Mouse (Mus musculus): Measurements from ENCODE around the gene Fezf2.

Fezf2 gene

DNA sequence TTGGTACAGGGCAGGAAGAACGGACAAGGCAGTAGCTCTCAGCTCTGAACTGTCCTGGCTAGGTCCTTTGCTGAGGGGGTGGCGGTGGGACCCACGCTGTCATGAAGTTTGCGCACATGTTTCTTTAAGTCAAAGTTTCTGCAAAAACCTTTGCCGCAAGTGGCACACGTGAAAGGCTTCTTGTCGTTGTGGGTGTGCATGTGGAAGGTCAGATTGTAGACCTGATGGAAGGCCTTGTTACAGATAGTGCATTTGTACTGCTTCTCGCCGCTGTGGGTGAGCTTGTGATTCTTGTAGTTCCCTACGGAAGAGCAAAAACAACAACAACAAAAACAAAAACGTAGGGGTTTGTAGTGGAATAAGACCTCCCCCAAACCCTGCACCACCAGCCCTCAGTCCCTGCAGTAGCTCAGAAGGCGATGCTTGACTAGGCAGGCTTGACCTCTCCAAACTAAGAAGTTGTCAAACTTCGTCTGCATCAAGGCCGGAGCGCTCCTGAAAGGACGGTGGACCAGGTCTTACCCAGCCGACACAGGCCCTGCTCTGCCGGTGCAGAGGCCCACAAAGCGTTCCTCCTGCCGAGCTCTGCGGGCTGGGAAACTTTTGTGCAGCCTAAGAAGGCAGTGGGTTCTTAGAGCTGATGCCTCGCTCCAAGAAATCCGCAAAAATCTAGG lies 5.4 kb downstream of the Fezf2 start:
- DNase-seq (ENCODE audit: low spot score): no peak

DNA sequence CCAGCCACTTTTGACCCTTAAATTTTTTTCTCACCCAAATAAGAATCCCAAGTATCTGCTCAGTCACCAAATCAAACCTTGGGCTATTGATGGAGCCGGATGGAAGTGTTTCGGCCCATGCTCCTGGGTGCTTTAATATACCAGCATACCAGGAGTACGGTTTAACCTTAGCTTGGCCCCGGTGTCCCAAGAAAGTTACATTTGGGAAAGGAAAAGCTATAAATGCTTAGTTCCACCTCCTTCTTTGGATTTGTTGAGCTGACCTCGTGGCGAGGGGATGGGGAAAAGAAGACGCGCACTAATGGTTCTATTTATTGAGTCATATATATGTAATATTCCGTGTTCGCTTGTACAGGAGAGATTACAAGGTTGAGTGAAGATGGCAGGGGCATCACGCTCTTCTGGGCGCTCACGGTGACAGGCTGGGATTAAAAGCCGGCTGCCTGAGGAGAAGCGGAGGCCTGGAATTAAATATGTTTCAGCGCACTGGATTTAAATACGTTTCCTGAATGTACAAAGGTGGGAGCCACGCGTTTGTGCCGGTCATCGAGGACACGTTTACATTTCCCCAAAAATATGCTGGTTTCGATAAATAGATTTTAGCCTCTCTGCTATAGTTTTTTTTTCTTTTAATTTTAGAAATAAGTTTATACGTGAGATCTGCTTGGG lies 6.1 kb downstream of the Fezf2 start:
- no peak for DNase-seq (ENCODE audit: low spot score)

DNA sequence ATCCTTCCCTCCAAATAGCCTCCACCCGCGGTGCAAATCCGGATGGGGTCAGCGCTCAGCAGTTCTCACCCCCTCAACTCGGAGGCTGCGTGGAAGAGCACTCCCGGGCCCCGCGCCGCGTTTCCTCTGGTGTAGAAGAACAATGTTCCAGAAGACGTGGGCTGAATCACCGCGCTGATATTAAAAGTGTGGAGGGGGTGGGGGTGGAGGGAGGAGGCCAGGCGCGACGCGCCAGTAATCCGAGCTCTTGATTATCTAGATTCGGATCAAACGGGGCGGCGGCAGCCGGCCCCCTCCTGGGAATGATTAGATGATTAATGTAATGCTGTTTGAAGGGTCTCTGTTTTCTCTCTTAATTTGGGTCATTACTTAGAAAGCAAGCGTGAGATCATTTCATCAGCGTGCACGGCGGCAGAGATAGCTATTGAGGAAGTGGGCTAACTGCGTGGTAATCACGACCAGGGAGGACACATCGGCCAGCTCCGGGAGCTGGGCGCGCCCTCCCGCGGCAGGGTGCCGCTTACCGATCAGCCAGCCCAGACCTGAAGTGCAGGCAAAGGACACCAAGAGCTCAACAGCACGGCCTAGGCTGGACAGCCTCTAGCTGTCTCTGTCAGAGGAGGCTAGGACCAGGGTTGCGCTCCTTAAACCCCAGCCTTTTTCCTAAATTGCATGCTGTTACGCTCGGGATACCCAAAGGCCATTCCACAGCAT lies 6.8 kb downstream of the Fezf2 start:
- no peak for DNase-seq (ENCODE audit: low spot score)

DNA sequence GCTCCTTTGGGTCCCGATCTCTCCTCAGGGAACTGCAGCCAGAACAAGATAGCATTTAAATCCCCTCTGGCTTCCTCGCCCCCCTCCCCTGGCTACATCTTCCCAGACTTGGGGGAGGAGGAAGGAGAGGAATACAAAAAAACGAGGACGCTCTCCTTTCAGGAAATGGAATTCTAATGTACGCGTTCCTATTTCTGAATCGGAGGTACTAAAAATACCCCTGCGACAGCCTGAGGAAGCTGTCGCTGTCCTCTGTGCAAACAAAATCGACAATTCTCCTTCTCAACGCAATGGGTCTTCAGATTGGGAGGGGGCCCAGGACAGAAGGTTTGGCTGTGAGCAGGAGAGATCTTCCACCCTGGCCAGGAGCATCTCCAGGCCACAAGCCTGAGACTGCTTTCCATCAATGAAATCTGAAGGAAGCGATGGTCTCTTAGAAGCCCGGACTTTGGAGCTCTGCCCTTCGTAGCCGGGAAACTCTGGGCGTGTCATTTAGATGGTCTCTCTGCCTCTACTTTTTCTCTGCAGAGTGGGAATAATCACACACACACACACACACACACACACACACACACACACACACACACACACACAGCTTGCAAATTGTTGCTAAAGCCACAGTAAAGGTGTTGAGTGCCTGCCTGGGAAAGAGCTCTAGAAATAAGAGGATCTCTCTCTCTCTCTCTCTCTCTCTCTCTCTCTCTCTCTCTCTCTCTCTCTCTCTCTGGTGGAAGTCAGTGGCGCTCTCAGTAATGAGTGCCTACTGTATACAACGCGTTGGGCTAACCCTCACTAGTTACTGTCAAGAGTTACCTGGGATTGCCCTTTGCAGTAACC lies 7.5 kb downstream of the Fezf2 start:
- no peak for DNase-seq (ENCODE audit: low spot score)

DNA sequence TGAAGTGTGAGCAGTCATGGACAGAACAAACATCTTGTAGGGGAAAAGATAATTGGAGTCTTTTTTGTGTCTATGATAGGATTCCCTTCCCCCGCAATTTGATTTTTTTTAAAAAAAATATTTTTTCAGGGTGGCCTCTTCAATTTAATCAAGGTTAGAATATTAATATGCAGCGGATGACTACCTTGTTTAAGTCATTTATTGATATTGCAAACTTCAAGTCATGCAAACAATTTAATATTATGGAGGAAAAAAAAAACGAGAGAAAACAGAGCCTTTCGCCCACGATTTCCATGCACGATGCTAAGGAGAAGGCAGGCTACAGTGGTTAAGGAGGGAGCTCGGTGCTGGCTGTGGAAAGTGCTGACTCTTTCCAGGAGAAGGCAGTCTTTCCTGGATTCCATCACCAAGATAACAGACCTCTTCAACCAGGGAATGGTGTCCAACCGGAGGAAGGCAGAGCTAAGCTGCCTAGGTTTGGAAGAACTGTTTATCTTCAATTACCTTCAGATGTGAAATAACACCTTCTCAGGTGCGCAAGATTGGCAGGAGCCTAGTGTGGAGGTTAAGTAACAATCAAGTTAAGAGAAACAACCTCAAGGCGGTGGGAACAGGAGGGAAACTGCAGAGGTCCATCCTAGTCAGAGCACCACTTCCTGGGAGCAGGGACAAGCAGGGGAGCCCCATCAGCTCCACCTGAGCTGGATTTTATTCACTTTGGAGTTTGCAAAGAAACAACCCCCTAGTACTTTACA lies 9.0 kb downstream of the Fezf2 start:
- DNase-seq (ENCODE audit: low spot score): no peak

DNA sequence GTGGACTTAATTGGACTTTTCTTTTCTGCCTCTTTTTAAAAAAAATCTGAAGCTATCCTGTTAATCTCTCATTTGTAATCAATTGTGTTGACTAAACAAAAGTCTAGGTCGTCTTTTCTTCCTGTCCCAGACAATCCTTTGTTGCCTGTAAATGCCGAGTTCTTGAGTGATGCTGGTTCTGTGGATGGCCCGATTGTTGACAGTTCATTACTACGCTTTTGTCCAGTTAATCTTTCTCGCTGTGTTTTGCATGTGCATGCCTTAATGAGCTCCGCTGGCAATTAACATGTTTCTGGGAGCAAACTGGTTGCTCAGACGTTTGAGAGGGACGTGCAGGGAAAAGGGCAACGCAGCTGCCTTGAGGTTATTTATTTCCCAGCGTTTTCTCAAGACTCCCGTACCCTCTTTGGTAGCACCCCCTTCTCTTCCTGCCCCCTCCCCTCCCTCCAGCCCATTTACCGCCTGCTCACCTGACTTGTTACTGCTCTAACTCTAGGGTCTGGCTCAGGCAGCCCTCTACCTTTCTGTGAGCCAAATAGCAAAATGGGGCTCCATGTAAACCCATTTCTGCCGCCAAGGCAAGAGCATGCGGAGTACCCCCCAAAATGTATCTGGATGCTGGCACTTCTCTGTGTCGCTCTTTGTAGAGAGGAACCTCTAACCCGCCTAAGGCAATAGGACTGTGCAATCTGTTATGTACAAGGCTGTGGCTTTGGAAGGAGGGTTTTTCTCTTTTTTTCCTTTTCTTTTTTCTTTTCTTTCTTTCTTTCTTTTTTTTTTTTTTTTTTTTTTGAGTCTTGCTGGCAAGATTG lies 9.8 kb downstream of the Fezf2 start:
- DNase-seq (ENCODE audit: low spot score): no peak

DNA sequence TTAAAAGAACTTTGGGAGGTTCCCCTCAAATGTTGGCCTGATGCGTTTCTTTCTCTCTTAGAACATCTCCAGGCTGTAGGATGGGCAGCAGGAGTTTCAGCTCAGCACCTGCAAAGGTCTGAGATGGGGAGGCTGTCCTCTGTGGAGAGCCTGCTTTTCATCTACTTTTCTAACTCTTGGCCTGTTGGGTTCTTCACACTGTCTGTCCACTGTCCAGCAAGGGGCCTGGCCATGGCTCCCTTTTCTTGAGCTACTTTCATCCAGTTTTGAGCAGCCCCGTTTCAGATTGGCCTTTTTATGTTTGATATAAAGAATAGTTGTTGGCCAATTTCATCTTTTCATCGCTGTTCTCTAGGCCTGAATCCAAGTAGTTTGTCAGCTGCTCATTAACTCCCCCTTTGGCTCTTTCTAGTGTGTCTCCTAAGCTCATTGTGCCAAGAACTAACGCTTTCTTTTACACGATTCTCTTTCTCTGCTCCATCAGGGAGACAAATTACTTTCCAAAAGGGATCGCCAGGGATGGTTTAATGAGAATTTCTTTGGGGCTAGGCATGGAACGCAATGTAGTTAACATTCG lies 10.5 kb downstream of the Fezf2 start:
- DNase-seq (ENCODE audit: low spot score): no peak

DNA sequence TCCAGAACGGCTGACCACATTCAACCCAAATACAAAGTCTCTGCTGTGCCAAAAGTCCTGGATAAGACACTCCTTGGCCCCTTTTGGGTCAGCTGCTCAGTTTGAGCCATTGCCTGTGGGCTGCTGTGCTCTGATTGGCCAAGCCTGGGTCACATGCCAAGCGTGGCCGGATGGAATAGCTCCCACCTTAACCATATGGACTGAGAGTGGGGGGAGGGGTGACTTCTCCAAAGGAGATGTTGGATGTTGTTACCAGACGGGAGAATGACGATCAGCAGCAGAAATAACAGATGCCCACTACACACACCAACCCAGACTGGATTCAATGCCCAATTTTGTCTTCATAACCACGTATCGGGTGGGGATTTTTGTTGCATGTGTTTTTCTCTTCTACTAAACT lies 13.1 kb downstream of the Fezf2 start:
- no peak for DNase-seq (ENCODE audit: low spot score)

DNA sequence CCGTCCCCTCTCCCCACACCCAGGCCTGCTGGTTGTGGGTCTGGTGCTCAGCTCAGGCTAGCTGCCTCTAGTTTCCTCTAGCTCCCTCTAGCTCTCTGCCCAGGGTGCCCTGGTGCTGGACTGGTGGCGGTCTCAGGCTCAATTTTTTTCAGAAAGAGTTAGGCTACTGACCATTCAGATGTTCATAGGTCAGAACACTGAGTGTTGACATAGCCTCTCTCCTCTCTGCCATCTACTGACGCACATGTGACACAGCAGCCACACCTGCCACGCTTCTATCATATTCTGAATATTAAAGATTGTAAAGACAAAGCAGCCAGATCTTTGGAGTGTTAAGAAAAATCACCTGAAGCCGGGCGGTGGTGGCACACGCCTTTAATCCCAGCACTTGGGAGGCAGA lies 14.4 kb downstream of the Fezf2 start:
- DNase-seq (ENCODE audit: low spot score): no peak

DNA sequence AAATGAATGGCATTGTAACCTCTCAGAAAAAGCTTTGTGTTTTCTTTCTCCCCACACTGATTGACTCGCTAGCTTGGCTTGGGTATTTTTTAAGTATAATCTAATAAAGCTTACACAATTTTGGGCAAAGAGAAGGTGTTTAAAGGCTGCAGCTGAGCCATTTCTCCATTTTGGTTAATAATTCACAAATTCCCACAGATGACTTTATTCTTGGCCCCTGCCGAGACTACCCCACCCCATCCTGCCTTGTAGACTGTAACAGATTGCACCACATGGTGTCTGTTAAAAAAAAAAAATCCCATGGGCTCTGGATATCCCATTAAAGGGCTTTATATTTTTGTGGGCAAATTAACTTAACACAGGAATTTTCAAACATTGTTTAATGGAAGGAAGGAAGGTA lies 44.9 kb downstream of the Fezf2 start:
- no peak for DNase-seq (ENCODE audit: low spot score)

DNA sequence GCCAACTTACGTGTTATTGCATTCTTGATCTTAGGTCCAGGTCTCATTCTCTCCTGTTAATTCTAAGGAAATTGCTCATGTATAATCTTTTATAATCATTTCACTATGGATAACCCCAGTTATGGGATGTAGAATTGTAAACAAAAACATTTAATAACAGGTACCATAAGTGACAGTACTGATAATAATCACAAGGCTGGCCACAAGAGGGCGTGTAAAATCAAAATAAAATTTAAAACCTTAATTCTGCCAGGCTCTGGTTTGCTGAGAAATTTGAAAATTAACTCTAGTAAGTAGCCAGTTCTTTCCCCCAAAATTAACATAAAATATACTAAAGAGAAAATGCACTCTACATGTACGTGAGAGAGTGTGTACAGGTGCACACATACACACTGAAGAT lies 47.3 kb downstream of the Fezf2 start:
- DNase-seq (ENCODE audit: low spot score): no peak

DNA sequence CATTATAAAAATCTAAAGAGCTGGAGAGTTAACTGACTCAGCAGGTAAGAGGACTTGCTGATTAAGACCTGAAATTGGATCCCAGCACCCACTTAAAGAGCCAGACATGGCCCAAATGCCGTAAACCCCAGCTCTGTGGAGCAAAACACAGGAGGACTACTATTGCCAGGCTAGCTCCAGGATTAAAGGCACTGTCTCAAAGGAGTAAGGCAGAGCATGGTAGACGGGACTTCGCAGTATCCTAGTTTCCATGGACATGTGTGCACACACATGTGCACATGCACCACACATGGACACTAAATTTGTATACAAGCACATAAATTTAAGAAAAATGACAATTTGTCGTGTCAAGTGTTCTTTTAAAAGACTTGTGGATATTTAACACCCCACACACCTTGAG lies 47.7 kb downstream of the Fezf2 start:
- DNase-seq (ENCODE audit: low spot score): no peak

DNA sequence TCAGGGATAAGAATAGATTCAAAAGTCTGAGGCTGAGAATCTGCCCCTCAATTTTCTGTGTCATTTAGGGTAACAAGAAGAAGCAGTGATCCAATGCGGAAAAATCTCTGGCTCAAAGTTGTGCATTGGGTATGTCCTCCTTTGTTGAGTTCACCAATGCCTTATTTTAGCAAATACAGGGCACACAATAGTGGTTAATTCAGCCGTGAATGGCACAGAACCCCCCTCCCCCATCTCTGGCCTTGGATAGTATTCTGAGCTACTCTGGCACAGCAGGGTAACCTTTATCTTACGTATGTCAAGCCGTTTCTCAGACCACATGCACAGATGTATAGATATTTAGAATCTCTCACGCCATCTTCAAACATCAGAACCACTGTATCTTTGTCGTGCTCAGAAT lies 48.3 kb downstream of the Fezf2 start:
- DNase-seq (ENCODE audit: low spot score): no peak

DNA sequence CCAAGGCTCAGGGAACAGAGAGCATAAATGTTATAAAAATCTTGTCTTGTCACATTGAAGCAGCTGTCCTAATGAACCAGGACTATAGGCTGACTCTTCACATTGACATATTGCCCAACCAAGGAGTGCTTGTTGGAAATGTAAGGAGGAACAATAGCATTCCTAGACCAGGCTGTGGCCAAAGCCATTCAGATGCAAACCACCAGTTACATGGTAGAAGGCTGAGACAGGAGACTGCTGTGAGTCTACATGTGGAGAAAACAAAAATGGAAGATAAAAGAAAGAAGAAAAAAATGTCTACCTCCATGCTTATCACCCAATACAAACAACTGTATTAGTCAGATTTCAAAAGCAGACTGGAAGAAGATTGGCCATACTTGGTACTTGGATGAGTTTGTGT lies 48.8 kb downstream of the Fezf2 start:
- no peak for DNase-seq (ENCODE audit: low spot score)

DNA sequence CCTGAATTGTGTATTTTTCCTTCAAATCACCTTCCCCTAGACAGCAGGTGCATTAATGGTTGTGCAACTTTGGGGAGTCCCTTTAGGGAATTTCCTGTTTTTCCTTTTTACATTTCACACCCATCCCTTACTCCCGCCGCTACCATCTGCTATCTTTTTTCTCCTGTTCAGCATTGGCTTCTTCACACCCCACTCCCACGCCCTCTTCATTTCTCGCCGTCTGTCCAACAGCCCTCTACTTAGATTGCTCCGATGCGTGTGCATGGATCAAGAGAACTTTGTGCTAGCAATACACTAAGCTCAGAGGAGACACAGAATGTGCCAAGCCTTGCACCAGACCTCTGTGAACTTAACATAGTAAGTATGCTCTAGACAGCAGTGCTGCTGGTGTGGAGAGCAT lies 51.6 kb downstream of the Fezf2 start:
- no peak for DNase-seq (ENCODE audit: low spot score)
